20 mouse cellular contexts compared by ENCODE assay signal in genomic region chr15:78366875-78367274, GRCm38 (mm10). TPM values are rescaled to one million over a fixed set of nuclear protein-coding genes. Genes with fewer than 3 reads are reported as not detected.
"Had no signal": no experiment of that assay in that cellular context is flagged by ENCODE, and none has a peak within 500 bp of the region (broad histone marks: within the 10 kb centered on the region; RNA-seq: fewer than 3 reads in every experiment).

No protein-coding gene starts in this region.

- DNase-seq: kidney, adult 18-20 months; kidney, postnatal 10 days; kidney, postnatal 4 days; liver; liver, embryonic 13.5 days; liver, postnatal 0 days; thymus, postnatal 36 days had no signal

- H3K4me3 ChIP-seq: layer of hippocampus, adult 2 months; limb, embryonic 12.5 days; liver, embryonic 13.5 days; lung, embryonic 15.5 days; midbrain, embryonic 13.5 days; neural tube, embryonic 15.5 days had no signal

- H3K36me3 ChIP-seq: limb, embryonic 12.5 days; liver, embryonic 13.5 days; lung, embryonic 15.5 days; midbrain, embryonic 13.5 days; neural tube, embryonic 15.5 days had no signal

RNA-seq across cellular contexts. Expression of gene Tex33, which starts 28.8 kb away (rescaled TPM):
- total RNA-seq: layer of hippocampus, adult 2 months; left cerebral cortex, adult 18-20 months; megakaryocyte progenitor cell, adult 5-6 weeks; midbrain, postnatal 0 days had no signal
- polyA plus RNA-seq: intestine, embryonic 14.5 days; kidney, embryonic 14.5 days; limb, embryonic 12.5 days; liver, embryonic 13.5 days; liver, postnatal 0 days; lung, embryonic 15.5 days; midbrain, embryonic 13.5 days; neural tube, embryonic 11.5 days; neural tube, embryonic 15.5 days; spleen, adult 2 months; stomach, embryonic 16.5 days had no signal
